Mouse (Mus musculus) brain, embryonic 18.5 days (tissue): ENCODE results near the gene Il20.

Experiments used
- DNase-seq: peaks from one replicate; pipeline ENCODE4 v3.0.0-alpha.2; 2012; ENCODE audit warnings: low read depth, low spot score

Gene Il20

GRCm38 (mm10) chr1:130911401-130912010, at the start of gene Il20:
Il20 (minus strand) TSS chr1:130911451.
- DNase-seq: no peak

DNA sequence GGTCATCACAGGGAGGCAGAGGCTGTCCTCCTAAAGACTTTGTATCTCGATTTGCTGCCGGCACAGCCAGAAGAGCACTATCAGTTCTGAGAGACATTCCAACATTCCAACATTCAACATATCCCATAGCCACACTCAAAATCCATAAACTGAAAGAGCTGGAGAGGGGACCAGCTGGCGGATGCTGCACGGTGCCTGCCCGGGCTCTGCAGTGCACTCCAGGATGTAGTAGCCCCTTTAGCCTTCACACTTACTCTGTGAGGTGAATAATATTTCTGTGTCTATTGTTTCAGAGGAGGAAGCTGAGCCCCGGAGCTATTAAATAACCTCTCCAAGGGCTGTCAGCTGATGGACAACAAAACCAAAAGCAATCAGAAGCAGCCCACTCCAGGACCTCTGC, 35.7 kb upstream of the Il20 start:
- no peak for DNase-seq

DNA sequence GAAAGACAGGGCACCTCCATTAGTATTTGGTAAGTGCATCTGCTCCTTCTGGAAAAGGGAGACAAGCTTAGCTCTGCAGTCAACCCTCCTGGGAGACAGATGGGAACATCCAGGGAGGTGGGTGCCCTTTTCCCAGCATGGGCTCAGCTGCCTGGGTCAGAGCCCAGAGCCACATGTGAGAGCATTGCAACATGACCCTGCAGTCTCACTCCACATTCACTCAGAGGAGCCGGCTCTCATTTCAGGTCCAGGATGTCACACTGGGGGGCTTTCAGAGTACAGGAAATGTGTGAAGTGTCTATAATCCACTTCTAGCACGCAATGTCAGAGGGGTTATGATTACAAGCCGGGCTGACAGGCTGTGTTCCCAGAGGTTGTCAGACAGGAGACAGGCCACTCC, 30.6 kb upstream of the Il20 start:
- DNase-seq: no peak

GRCm38 (mm10) chr1:130940065-130940687, 28.9 kb upstream of the Il20 start, which contains the start of gene Il19:
Il19 (minus strand) TSS chr1:130940115.
- no peak for DNase-seq

- no peak for DNase-seq
Observed at GRCm38 (mm10) chr1:130938192-130938591, 26.9 kb upstream of the Il20 start.

DNA sequence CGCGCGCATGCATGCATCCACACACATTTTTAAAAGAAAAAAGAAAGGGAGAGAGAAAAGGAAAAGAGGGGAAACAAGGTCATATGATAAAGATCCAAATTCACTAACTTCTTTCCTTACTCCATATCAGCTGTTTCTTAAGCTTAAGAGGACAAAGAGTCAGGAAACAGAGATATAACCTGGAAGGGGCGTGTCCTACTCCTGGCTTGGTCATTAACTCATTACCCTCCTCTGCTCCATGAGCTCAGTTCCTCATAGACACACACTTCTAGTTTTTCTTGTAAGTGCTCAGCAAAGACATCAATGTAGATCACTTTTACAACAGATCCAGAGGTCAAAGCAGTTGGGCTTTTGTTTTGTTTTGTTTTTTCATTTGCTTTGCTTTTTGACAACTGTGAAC, 25.9 kb upstream of the Il20 start:
- DNase-seq: no peak

- DNase-seq: no peak
Observed at GRCm38 (mm10) chr1:130936351-130936750, 25.1 kb upstream of the Il20 start.

DNA sequence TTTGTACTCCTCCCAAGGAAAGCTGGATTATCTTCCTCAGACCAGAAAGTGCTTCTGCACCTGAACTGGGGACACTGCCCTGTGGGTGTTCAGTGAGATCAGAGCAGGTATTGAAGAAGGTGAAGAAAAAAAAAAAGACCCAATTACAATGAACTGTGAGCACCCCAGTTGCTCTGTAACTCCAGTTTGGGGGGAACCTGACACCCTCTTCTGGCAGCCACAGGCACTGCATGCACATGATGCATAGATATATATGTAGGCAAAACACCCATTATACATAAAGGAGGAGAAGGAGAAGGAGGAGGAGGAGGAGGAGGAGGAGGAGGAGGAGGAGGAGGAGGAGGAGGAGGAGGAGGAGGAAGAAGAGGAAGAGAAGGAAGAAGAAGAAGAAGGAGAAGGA, 15.2 kb upstream of the Il20 start:
- DNase-seq: no peak

DNA sequence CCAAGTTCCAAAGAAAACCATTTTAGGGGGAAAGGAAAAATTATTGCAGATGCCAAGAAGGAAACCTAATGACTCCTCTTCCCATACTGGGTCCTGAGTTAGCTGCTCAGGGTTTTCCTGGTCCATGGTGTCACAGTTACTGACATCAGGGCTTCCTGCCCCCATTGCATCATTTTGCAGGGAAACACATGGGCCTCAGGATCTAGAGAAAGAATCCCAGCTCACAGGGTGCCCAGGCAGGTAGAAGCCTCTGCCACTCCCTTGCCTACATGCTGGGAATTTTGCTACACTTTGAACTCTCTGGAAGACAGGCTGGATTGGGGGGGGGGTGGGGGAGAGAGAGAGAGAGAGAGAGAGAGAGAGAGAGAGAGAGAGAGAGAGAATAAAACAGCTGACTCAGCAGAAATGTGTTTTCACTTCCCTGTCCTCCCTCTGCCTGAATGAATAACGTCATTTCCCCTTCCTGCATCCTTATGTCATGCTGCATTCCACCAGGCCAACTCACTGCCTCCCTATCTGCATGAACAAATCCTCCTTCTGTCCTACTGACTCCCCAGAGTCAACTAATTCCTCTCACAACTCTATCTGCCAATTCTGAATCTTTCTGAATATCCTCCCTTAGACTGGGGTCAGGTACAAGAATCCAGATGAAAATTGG, 7.2 kb upstream of the Il20 start:
- DNase-seq: no peak

DNA sequence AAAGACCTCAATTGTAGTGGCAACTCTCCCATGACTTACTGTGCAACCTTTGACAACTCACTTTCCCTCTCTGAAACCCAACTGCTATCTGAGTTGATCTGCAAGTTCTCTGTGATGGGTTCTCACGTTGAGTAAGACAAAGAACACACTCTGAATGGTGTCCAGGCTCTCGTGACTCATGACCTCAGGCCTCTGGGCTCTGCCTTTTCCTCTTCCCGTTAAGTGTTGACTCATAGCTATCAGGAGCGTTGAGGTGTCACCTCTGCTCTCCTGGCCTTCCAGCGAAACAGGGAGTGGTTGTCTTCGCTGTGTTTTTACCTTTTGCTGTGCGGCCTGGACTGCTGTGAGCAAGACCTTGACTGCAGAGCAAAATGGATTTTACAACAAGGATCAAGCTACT, 8.7 kb downstream of the Il20 start:
- no peak for DNase-seq

GRCm38 (mm10) chr1:130894468-130894867, 16.8 kb downstream of the Il20 start:
- no peak for DNase-seq

DNA sequence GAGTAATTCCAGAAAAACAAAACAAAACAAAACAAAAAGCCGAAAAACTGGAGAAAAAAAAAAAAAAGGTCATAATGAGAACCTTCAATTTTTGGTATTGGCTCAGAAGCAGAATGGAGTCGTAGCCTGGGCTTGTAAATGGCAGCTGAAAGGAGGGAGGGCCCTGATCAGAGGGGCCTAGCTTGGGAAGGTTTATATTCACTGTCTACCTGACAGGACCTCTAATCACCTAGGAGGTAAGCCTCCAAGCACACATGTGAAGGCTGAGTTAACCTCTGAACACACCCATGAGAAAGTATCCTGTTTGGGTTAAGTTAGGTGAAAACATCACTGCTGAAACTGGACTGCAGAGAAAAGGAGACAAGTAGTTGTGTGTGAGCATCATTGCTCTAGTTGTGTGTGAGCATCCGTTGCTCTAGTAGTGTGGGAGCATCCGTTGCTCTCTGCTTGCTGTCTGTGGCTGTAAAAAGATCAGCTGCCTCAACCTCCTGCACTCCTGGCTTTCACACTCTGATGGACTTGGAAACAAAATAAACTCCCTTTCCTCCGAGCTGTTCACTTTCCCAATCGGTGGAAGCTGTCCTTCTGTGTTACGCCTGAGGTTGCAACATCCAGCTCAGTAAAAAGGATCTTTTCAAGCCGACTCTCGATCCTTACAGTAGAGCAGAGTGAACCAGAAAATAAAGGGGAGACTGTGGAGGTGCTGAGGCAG, 17.8 kb downstream of the Il20 start:
- DNase-seq: no peak

- DNase-seq: no peak
Observed at GRCm38 (mm10) chr1:130892446-130892845, 18.8 kb downstream of the Il20 start.

GRCm38 (mm10) chr1:130887354-130887753, 23.9 kb downstream of the Il20 start, which contains the start of gene Il24:
Il24 (minus strand) TSS chr1:130887454.
- DNase-seq: no peak

DNA sequence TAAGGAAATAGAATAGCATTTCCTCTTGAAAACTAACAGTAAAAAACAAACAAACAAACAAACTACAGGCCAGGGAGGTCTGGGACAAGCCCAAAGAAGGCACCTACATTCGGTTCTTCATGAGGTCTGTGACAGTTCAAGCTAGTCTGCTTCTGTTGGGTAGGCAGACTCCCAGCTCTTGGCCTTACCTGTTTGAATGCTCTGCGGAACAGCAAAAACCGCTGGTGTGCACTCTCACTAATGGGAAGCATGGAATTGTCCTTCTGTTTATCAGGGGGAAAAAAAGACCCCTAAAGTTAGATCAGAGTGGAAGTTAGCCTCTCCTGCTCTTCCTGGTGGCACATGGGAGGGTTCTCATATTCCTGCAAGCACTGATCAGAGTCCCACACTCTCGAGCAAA, 28.1 kb downstream of the Il20 start:
- no peak for DNase-seq

DNA sequence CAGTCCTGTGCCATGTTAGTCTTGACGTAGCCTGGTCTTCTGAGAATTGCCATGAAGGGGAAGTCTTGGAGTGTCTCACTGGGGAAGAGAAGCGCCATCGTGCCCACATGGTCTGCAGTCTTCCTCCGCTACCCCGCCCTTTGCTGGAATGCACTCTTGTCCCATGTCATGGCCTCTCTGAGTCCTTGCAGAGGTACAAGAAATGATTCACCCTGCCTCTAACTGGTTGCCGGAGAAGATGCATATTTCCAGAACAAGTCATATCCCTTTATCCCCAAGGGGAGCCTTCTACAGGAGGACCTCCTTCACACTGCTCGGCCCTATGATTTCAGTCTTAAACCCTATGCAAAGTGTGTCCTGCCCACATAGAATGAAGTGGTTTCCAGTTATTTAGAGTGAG, 31.3 kb downstream of the Il20 start:
- no peak for DNase-seq

- no peak for DNase-seq
Observed at GRCm38 (mm10) chr1:130877889-130878614, 33.2 kb downstream of the Il20 start.

DNA sequence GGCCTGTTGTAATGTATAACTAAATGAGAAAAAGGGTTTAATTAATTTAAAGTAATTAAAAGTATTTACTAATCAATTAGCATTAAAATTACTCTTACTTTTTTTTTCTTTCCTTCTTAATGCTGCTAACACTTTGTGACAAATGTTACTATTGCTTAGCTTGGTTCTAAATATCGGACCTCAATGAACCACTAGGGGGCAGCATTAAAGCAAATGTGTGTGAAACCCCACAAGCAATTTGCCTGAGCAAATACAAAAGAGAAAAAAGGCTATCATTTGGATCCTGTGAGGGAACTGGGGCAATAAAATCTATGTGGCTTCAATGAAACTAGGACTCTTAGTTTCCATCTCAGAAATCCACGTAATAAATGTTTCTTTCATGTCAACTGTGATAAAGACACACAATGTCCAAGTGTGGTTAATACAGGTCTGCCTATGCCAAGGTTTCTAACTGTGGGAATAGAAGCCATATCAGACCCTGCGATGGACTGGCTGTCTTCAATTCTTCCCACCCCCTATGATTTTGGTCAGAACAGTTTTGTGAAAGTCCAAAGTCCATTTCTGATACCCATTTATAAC, 34.2 kb downstream of the Il20 start:
- peak; percentile 66 for DNase-seq

GRCm38 (mm10) chr1:130875910-130876309, 35.3 kb downstream of the Il20 start:
- DNase-seq: no peak

- DNase-seq: peak; percentile 16
Observed at GRCm38 (mm10) chr1:130875139-130875538, 36.1 kb downstream of the Il20 start.

GRCm38 (mm10) chr1:130872912-130873311, 38.3 kb downstream of the Il20 start:
- DNase-seq: no peak
